Mouse (Mus musculus) midbrain, postnatal 0 days (tissue): Measurements from ENCODE around the gene Atp10a. TPM values are rescaled to one million over a fixed set of nuclear protein-coding genes. Genes with fewer than 3 reads are reported as not detected.

Experiments
- ATAC-seq: fragments of 200-750 bp; cut with Nextera tagmentation; 2 replicates; pipeline ENCODE4 v1.8.0; 2017; ENCODE audit warnings: moderate number of reproducible peaks, mild to moderate bottlenecking, moderate TSS enrichment, moderate library complexity; ENCODE audit not compliant: low FRiP score
- DNase-seq: peaks from one replicate; pipeline ENCODE4 v3.0.0-alpha.2; 2015; ENCODE audit warnings: low spot score
- H3K27ac ChIP-seq: fragments of 300-500 bp; sonication (generic); 2 replicates; pipeline ENCODE4 v1.5.1; 2014; ENCODE audit warnings: low read depth, mild to moderate bottlenecking, low read length, mixed read lengths
- H3K27me3 ChIP-seq: fragments of 300-500 bp; sonication (generic); 2 replicates; pipeline ENCODE4 v1.6.1; 2014; ENCODE audit warnings: low read length, control low read depth, mixed read lengths; ENCODE audit not compliant: insufficient read depth
- H3K36me3 ChIP-seq: fragments of 300-500 bp; sonication (generic); 2 replicates; pipeline ENCODE4 v1.6.1; 2014; ENCODE audit warnings: low read length, control low read depth, mixed read lengths; ENCODE audit not compliant: insufficient read depth
- H3K4me1 ChIP-seq: fragments of 300-500 bp; sonication (generic); 2 replicates; pipeline ENCODE4 v1.6.1; 2014; ENCODE audit warnings: mild to moderate bottlenecking, control low read depth, antibody characterized with exemption, low read length, mixed read lengths; ENCODE audit not compliant: insufficient read depth
- H3K4me2 ChIP-seq: fragments of 300-500 bp; sonication (generic); 2 replicates; pipeline ENCODE4 v1.6.1; 2014; ENCODE audit warnings: low read depth, mild to moderate bottlenecking, low read length, mixed read lengths; ENCODE audit not compliant: poor library complexity, severe bottlenecking
- H3K4me3 ChIP-seq: fragments of 300-500 bp; sonication (generic); 2 replicates; pipeline ENCODE4 v1.5.1; 2014; ENCODE audit warnings: low read depth, mild to moderate bottlenecking, low read length, moderate library complexity
- H3K9ac ChIP-seq: fragments of 300-500 bp; sonication (generic); replicated peaks from 2 replicates; pipeline ENCODE4 v1.6.1; 2014; ENCODE audit warnings: mild to moderate bottlenecking, low read length, moderate library complexity, mixed read lengths; ENCODE audit not compliant: poor library complexity, severe bottlenecking
- H3K9me3 ChIP-seq: fragments of 300-500 bp; sonication (generic); 2 replicates; pipeline ENCODE4 v1.6.1; 2016; ENCODE audit warnings: low read length, control low read depth
- CTCF ChIP-seq: IDR thresholded peaks from 2 replicates; pipeline ENCODE4 v1.5.1; 2016; ENCODE audit warnings: antibody characterized with exemption, mild to moderate bottlenecking
- WGBS: fragments of 180-500 bp; shearing (Covaris S2); extraction: QIAGEN DNeasy Blood & Tissue Kit; methylation state at CpG from one replicate; pipeline ENCODE4 v1.1.7; 2014; 5-methylcytosine and 5-hydroxymethylcytosine counted together
- polyA plus RNA-seq: library from polyadenylated mRNA; unstranded; fragments of >200 nt; fragmentation: Nextera tagmentation; extraction: Ambion mirVana; gene quantifications from 2 replicates; pipeline ENCODE4 v1.2.1, GENCODE M21; 2015
- total RNA-seq: library from RNA; depleted of rRNA; stranded (reverse); fragments of >200 nt; gene quantifications from 2 replicates; pipeline ENCODE4 v1.2.3, GENCODE M21; 2014

The Atp10a gene
- total and polyA plus RNA-seq, 2 experiments from 2014 or later, result 1.5 to 5.8 TPM

GRCm38 (mm10) chr7:58719218-58719938 is 63.4 kb downstream of the Atp10a start:
- Histone ChIP-seq H3K36me3 (no peaks in the 10 kb centered on the region), H3K4me1 (no peaks in the 10 kb centered on the region), H3K9ac (no peak overlapping the region), H3K9me3 (no peaks in the 10 kb centered on the region), H3K4me2 (no peak overlapping the region), H3K27ac (no peak overlapping the region), H3K4me3 (no peak overlapping the region), H3K27me3 (no peaks in the 10 kb centered on the region)
- ATAC-seq, result no peak
- WGBS, result 61% methylated on average over 4 of the region's 4 CpGs
- no peak for DNase-seq
- no peak for TF ChIP-seq CTCF

GRCm38 (mm10) chr7:58722250-58722649 is 66.3 kb downstream of the Atp10a start:
- H3K9ac ChIP-seq, result no peak overlapping the region
- H3K27me3 ChIP-seq, result no peaks in the 10 kb centered on the region
- ATAC-seq, result no peak
- H3K4me2 ChIP-seq, result no peak overlapping the region
- H3K4me1 ChIP-seq, result no peaks in the 10 kb centered on the region
- TF ChIP-seq CTCF, result no peak
- no peaks in the 10 kb centered on the region for H3K36me3 ChIP-seq
- no peak for DNase-seq
- H3K27ac ChIP-seq, result no peak overlapping the region
- H3K9me3 ChIP-seq, result no peaks in the 10 kb centered on the region
- H3K4me3 ChIP-seq, result no peak overlapping the region
- WGBS, result 87% methylated on average over 1 of the region's 1 CpGs

- Histone ChIP-seq H3K4me1 (no peaks in the 10 kb centered on the region), H3K9me3 (no peaks in the 10 kb centered on the region), H3K4me3 (no peak overlapping the region), H3K27me3 (no peaks in the 10 kb centered on the region), H3K9ac (no peak overlapping the region), H3K4me2 (no peak overlapping the region), H3K36me3 (no peaks in the 10 kb centered on the region), H3K27ac (no peak overlapping the region)
- ATAC-seq, result no peak
- WGBS, result 72% methylated on average over 8 of the region's 8 CpGs
- peak; percentile 27 for DNase-seq
- TF ChIP-seq CTCF, result no peak
These were observed 74.2 kb downstream of the Atp10a start for GRCm38 (mm10) chr7:58730201-58730600.

DNA sequence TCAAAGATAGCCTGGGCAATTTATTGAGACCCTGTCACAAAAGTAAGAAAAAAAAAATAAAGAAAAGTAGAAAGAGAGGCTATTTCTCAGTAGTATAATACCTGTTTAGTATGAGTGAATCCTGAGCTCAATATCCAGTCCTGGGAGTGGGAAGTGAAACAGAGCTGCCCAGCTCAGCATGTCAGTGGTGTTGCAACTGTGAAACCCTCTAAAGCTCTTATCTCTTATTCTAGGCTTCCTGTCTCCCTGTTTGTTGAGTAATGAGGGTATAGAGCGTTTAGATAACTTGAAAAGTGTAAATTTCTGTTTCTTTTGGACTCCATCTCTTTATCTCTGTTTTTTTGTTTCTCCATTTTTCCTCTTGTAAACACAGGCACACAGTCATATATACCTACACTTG is 74.9 kb downstream of the Atp10a start:
- Histone ChIP-seq H3K9ac (no peak overlapping the region), H3K9me3 (no peaks in the 10 kb centered on the region), H3K4me3 (no peak overlapping the region), H3K4me1 (no peaks in the 10 kb centered on the region), H3K36me3 (no peaks in the 10 kb centered on the region), H3K27me3 (no peaks in the 10 kb centered on the region), H3K27ac (no peak overlapping the region), H3K4me2 (no peak overlapping the region)
- DNase-seq, result no peak
- no peak for ATAC-seq
- no peak for TF ChIP-seq CTCF
- WGBS, result 97% methylated on average over 1 of the region's 1 CpGs

- ATAC-seq (no peak), DNase-seq (no peak)
- 83% methylated on average over 6 of the region's 6 CpGs for WGBS
- H3K36me3 ChIP-seq, result no peaks in the 10 kb centered on the region
- no peaks in the 10 kb centered on the region for H3K4me1 ChIP-seq
- H3K9ac ChIP-seq, result no peak overlapping the region
- H3K9me3 ChIP-seq, result no peaks in the 10 kb centered on the region
- H3K27ac ChIP-seq, result no peak overlapping the region
- H3K4me2 ChIP-seq, result no peak overlapping the region
- H3K4me3 ChIP-seq, result no peak overlapping the region
- H3K27me3 ChIP-seq, result no peaks in the 10 kb centered on the region
- no peak for TF ChIP-seq CTCF
These were observed 76.4 kb downstream of the Atp10a start for GRCm38 (mm10) chr7:58732406-58732805.

DNA sequence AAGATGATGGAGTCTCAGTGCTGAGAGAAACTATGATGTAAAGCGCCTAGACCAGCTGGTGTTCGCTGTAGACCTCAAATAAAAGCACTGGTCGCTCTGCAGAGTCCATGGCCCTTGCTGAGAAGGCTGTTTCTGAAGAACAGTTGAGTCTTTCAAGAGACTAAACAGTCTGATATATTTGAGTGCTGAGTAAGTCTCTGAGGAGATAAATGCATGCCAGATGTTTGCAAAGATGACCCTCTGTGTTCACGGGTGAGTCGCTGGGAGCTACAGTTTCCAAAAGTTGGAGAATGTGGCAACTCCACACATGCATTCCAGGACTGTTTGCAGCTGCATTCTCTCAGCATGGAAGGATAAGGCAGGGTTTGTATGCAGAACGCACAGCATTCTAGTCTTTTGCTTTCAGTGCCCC is 77.5 kb downstream of the Atp10a start:
- no peak for TF ChIP-seq CTCF
- 87% methylated on average over 6 of the region's 6 CpGs for WGBS
- Histone ChIP-seq H3K27ac (no peak overlapping the region), H3K9me3 (no peaks in the 10 kb centered on the region), H3K4me1 (no peaks in the 10 kb centered on the region), H3K27me3 (no peaks in the 10 kb centered on the region), H3K4me2 (no peak overlapping the region), H3K4me3 (no peak overlapping the region), H3K9ac (no peak overlapping the region), H3K36me3 (no peaks in the 10 kb centered on the region)
- DNase-seq, result no peak
- no peak for ATAC-seq
